Mouse (Mus musculus): ENCODE measurements around the gene Col24a1.
"Not testable (repeated sequence)": the region's sequence is repeated elsewhere in the genome, so short reads cannot be mapped to it uniquely, and the experiment has no call there.

The Col24a1 gene

DNA sequence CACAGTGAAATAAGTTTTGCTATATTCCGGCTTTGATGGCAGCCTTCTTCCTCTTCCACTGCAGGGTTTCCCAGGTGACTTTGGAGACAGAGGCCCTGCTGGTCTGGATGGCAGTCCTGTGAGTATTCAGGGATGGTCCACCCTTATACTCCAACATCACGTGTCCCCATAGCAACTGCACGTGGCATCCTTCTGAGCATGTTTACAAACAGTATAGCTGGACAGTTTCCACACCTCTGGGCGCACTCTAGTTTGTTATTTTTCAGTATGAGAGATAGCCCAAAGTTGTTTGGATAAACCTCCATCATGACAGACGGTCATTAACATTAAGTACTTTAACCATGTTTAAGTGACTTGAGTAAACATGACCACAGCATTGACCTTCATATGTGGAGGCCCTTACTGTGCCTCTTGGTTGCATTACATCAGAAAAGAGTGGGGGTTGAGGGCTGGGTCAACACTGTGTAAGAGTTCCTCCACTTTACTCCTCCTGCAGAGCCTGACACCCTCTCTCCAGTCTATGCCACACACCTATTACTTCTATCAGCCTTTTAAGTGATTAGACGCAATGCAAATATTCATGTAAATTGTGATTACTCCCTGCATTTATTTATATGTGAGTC, 64.7 kb downstream of the Col24a1 start:
- DNase-seq (ENCODE audit: low spot score): no peak

GRCm38 (mm10) chr3:145365227-145365626, 73.0 kb downstream of the Col24a1 start:
- no peak for DNase-seq (ENCODE audit: low spot score)

DNA sequence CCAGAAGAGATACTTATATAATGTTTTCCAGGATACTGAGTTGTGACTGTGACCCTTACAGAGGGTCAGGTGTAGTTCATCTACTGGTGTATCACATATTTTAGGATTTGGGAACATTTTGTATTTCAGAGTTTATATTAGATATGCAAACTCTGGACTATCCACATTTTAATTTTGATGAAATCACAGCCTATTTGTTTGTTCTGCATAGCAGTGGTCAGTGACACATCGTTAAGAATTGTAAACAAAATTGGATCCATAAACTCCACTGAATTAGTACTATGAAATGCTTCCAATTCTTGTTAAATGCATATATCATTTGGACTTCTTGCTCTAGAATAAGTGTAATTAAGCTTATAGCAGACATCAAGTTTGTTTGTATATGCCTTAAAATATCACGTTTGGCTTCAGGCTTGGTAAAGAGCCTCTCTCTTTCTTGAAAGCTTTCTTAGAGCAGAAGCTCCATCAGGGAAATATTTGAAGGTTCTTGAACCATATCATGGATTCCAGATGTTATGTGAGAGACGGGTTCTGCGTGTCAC, 75.0 kb downstream of the Col24a1 start:
- DNase-seq (ENCODE audit: low spot score): no peak

DNA sequence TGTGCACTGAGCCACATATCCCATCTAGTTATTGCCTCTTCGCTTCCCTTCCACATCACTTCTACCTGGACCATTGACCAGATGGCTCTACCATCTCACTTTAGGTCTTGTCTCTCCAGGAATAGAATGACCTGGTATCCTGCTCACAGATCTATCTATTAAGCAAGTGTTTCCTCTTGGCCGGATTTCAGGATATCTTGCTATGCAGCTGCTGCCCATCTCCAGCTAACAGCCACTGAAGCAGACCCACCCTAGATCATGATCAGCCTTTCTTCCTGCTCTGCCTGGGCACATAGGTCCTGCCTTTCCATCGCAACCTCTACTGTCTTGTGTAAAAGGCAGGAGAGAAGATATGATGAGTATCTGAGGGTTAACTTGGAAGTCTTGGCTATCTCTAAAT, 84.0 kb downstream of the Col24a1 start:
- no peak for DNase-seq (ENCODE audit: low spot score)

DNA sequence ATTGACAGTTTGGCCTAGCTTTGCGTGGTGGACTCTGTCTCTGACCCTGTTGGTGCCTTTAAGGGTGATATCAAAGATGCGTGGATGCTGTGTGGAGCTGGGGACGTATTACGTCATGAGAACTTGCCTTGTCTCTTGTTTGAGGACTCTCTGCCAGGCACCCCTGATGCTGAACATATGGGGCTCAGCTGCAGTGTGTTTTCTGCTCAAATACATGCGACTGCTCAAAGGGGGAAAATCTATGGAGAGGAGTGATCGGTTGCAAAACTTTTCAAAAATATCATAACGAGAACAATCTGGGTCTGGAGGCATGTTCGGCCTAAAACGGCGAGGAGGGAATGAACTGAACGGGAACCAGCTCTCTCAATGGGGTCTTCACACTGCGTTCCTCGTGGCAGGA, 90.8 kb downstream of the Col24a1 start:
- DNase-seq (ENCODE audit: low spot score): no peak

DNA sequence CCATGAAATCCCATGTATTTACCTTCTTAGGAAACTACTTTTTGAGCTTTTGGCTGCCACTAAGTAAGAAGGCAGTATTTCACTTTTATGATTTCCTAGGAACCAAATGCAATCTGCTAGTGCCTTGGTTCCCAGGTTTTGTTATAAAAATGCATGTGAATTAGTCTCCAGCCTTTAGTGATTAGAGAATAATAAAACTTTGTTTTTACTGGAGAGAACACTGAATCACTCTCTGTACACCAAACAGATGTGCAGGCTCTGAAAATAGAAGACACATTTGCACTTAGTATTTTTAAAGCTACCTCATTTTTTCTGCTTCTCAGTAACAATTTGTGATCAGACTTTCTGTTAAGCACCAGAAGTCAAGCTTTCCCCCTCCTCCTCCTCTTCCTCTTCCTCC, 94.2 kb downstream of the Col24a1 start:
- DNase-seq (ENCODE audit: low spot score): no peak

DNA sequence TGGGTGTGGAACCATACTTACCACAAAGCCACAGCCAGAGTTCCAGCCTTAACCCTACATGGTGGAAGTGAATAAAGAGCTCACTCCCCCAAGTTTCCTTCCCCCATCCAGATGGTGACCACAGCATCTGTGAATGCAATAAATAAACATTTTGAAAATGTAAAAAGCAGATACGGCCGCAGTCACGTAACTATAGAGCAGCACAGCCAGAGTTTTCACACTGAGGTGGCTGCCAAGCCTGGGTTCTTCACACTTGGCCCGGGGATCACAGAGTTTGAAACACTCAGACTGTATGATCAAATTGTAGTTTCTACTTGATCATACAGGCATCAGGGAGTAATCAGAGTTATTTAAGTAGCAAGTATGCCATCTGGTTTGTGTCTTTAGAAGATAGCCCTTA, 98.4 kb downstream of the Col24a1 start:
- no peak for DNase-seq (ENCODE audit: low spot score)

GRCm38 (mm10) chr3:145391986-145392659, 99.9 kb downstream of the Col24a1 start:
- no peak for DNase-seq (ENCODE audit: low spot score)

DNA sequence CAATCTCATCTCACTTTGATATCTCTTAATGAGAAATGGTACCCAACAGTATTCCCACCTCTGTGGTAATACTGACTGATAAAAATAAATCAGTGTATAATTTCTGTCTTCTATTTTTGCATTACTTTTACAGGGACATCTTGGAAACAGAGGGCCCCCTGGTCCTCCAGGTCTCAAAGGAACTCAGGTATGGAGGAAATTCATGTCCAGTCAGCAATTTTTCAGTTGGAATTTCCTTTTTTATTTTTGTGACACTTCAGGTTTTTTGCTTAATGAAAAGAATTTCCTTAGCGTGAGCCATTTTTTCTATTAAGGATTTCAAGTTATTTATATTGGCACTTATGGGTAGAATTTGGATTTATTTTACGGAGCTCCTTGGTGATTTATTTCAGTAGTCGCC, 106.9 kb downstream of the Col24a1 start:
- no peak for DNase-seq (ENCODE audit: low spot score)

DNA sequence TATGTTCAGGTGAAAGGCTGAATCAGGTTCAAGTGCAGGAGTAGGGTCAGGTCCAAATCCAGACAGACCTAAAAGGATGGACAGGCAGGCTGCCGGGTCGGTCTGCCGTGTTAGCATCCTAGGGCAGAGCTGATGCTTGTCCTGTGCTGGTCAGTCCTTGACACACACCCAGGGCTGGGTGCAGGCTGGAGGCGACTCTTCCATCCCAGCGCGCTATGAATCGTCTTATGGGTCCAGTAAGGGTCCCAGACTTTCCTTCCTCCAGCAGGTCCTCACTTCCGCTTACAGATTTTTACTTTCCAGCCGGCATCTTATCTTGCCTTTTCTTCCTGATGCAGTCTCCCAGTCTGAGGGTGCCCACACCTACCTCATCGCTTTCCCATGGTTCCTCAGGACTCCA, 110.0 kb downstream of the Col24a1 start:
- no peak for DNase-seq (ENCODE audit: low spot score)

DNA sequence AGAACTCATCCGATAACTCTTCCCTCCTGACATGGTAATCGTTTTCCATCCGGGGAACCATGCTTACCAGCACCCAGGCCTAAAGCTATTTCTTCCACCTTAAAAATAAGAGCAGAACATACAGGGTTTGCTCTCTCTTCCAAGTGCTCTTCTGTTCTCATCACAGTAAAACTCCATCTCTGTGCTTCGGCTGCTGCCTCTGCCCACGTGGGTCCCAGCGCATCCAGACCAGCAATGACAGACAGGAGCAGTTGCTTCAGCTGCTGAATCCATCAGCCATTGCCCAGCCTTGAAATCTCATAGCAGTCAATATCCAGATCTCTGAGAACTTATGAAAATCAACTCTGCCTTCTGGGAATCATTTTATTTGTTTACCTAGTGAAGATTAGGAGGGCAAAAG, 110.7 kb downstream of the Col24a1 start:
- no peak for DNase-seq (ENCODE audit: low spot score)

GRCm38 (mm10) chr3:145408045-145408444, 115.8 kb downstream of the Col24a1 start:
- no peak for DNase-seq (ENCODE audit: low spot score)

GRCm38 (mm10) chr3:145412137-145412536, 119.9 kb downstream of the Col24a1 start:
- no peak for DNase-seq (ENCODE audit: low spot score)

DNA sequence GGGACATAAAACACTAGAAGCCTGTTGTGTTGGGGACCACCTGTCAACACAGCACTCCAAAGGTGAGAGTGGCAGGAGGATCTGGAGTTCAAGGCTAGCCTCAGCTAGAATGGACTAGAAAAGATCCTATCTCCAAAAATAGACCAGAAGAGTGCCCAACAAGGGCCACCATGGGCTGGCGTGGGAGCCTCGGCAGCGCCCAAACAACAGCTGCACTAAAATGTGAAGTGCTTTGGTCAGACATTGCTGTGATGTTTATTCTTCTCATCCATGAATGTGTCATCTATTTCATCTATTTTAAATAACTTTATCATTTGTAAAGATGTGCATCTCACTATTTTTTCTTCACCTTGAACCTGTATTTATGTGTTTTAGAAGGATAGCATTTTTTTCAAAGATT, 122.1 kb downstream of the Col24a1 start:
- no peak for DNase-seq (ENCODE audit: low spot score)

GRCm38 (mm10) chr3:145417809-145418208, 125.5 kb downstream of the Col24a1 start:
- no peak for DNase-seq (ENCODE audit: low spot score)

DNA sequence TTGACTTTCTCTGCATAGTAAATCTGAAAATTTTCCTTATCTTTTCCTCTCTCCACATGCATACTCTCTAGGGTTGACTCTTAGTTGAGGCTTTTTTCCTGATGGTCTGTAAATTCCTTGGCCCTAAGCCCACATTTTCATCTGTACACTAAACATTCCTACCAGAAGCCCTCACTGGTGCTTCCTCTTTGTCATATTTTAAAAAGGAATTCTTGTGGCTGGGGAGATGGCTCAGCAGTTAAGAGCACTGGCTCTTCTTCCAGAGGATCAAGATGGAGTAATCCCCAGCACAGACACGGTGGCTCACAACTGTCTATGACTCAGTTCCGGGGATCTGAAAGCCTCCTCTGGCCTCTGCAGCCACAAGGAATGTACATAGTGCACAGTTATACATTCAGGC, 128.1 kb downstream of the Col24a1 start:
- DNase-seq (ENCODE audit: low spot score): peak; percentile 9

- DNase-seq (ENCODE audit: low spot score): no peak
Measured at GRCm38 (mm10) chr3:145422044-145422443, 129.8 kb downstream of the Col24a1 start.

GRCm38 (mm10) chr3:145438352-145438751, 146.1 kb downstream of the Col24a1 start:
- DNase-seq (ENCODE audit: low spot score): no peak

DNA sequence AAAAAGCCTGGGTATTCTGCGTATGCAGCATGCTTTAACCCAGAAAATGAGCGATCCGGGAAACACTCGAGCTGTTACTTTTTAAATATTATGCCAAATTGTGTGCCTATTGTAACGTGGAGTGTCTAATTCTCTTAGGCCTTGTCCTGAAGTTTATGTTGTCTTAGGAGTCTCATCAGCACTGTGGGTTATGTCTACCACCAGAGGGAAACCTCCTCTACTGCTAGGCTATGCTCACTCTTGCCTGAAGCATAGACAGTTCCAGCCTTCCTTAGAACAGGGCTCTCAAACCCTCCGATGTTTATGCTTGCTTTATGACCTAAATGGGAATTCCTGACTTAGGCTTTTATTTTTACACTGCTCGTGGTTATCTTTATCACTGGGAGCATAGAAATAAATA, 146.8 kb downstream of the Col24a1 start:
- no peak for DNase-seq (ENCODE audit: low spot score)

GRCm38 (mm10) chr3:145440993-145441392, 148.7 kb downstream of the Col24a1 start:
- DNase-seq (ENCODE audit: low spot score): no peak

DNA sequence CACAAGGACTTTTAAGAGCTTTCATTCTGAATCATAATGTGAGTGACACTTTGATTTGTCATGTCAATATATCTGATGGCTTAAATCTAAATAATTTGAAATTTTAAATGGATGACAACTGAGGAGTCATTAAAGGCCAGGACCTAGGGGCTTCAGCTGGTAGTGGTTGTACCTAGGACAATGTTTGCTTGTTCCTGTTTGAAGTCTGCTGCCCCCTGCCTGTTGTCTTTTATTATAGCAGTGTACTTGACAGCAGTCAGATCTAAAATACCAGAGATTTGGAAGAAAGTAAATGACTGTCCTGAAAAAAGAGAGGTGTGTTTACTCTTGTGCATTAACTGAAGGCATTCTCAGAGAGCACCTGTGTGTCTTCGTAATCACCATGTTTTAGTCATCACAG, 150.0 kb downstream of the Col24a1 start:
- DNase-seq (ENCODE audit: low spot score): no peak

DNA sequence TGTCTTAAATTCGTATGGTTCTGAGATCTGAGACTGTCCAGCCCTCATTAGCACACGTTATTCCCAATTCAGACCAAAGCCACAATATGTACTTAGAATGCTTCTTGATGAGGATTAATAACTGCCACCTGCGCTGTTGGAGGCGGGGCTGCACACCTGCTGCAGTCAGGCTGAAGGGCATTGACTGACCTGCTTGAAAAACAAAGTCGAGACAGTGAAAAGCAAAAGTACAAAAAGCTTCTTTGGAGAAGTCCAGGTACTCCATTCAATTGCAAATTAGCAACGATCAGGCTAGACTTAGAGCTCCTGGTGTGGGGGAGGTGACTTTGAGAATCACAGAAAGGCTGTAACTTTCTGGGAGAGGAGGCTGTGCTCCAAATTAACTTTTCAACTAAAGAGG, 150.9 kb downstream of the Col24a1 start:
- DNase-seq (ENCODE audit: low spot score): not testable (repeated sequence)

- DNase-seq (ENCODE audit: low spot score): no peak
Measured at GRCm38 (mm10) chr3:145457039-145457438, 164.8 kb downstream of the Col24a1 start.

DNA sequence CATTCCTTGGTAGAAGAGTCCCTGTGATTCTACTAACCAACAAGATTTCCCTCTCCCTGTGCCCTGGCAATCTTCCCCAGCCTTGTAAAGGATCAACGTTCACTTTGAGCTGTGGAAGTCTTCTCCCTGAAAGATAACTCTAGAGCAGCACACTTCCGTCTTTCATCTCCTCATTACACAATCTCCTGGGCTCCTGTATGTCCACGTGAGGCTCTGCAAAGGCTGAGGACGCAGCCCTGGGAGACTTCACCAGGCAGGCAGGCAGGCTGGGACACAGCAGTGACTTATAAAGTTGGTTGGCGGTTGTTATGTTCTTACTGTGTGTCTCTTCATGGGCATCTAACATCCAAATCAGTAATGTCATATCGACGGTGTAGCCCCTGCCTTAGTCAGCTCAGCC, 170.1 kb downstream of the Col24a1 start:
- no peak for DNase-seq (ENCODE audit: low spot score)

Data from yolk sac, embryonic 10.5 days (tissue).